Mouse (Mus musculus) megakaryocyte-erythroid progenitor cell, adult 5-6 weeks (primary cell): ENCODE measurements around the gene Fam189a1. TPM values are rescaled to one million over a fixed set of nuclear protein-coding genes. Genes with fewer than 3 reads are reported as not detected.

ENCODE experiments used
- ATAC-seq: replicated peaks from 2 replicates; pipeline ENCODE4 v1.8.0; 2016; ENCODE audit warnings: mild to moderate bottlenecking, inconsistent platforms; ENCODE audit not compliant: severe bottlenecking, poor library complexity, low FRiP score, low TSS enrichment
- total RNA-seq, 2 experiments: library from RNA; stranded (forward) in 1 of 2; stranded (reverse) in 1 of 2; fragments of 200-1000, 215-1000 nt in 1 of 2; fragments of >200 nt in 1 of 2; fragmentation: Nextera tagmentation in 1 of 2; gene quantifications; 2 replicates each; pipeline ENCODE4 v1.2.3; 2014 to 2017

The Fam189a1 gene
- not detected in 2 replicates for total RNA-seq (2014; fragmentation: Nextera tagmentation)
- not detected in 2 replicates for total RNA-seq (2017)

- no peak for ATAC-seq
Observed at GRCm38 (mm10) chr7:65156514-65156911, at the start of gene Fam189a1. TSS of gene Fam189a1 (minus strand) at chr7:65156570.

GRCm38 (mm10) chr7:65206021-65206420, 49.7 kb upstream of the Fam189a1 start:
- ATAC-seq = no peak

GRCm38 (mm10) chr7:65202719-65203118, 46.3 kb upstream of the Fam189a1 start:
- ATAC-seq = no peak

GRCm38 (mm10) chr7:65180694-65181093, 24.3 kb upstream of the Fam189a1 start:
- ATAC-seq = no peak

GRCm38 (mm10) chr7:65170762-65171161, 14.4 kb upstream of the Fam189a1 start:
- no peak for ATAC-seq

- no peak for ATAC-seq
Observed at GRCm38 (mm10) chr7:65157031-65158025, 958 bp upstream of the Fam189a1 start.

- ATAC-seq = no peak
Observed at GRCm38 (mm10) chr7:65155628-65156513, 499 bp downstream of the Fam189a1 start.

GRCm38 (mm10) chr7:65154576-65154975, 1.8 kb downstream of the Fam189a1 start:
- ATAC-seq = no peak

- ATAC-seq = no peak
Observed at GRCm38 (mm10) chr7:65153846-65154245, 2.5 kb downstream of the Fam189a1 start.

GRCm38 (mm10) chr7:65151526-65151925, 4.8 kb downstream of the Fam189a1 start:
- ATAC-seq = no peak

GRCm38 (mm10) chr7:65149040-65149439, 7.3 kb downstream of the Fam189a1 start:
- no peak for ATAC-seq

- ATAC-seq = no peak
Observed at GRCm38 (mm10) chr7:65144881-65145280, 11.5 kb downstream of the Fam189a1 start.

- ATAC-seq = no peak
Observed at GRCm38 (mm10) chr7:65141907-65142698, 14.3 kb downstream of the Fam189a1 start.

GRCm38 (mm10) chr7:65140832-65141231, 15.5 kb downstream of the Fam189a1 start:
- no peak for ATAC-seq

- ATAC-seq = no peak
Observed at GRCm38 (mm10) chr7:65140099-65140498, 16.3 kb downstream of the Fam189a1 start.

- no peak for ATAC-seq
Observed at GRCm38 (mm10) chr7:65123766-65124165, 32.6 kb downstream of the Fam189a1 start.

GRCm38 (mm10) chr7:65116903-65117302, 39.5 kb downstream of the Fam189a1 start:
- no peak for ATAC-seq

GRCm38 (mm10) chr7:65115366-65115765, 41.0 kb downstream of the Fam189a1 start:
- no peak for ATAC-seq

GRCm38 (mm10) chr7:65111664-65112063, 44.7 kb downstream of the Fam189a1 start:
- ATAC-seq = no peak
